Mouse (Mus musculus): ENCODE data around the gene Bax. TPM values are rescaled to one million over a fixed set of nuclear protein-coding genes. Genes with fewer than 3 reads are reported as not detected.

The Bax gene
- total RNA-seq, 4 experiments from 2014 or later, result 70.0 to 78.6 (median 73.2) TPM

DNA sequence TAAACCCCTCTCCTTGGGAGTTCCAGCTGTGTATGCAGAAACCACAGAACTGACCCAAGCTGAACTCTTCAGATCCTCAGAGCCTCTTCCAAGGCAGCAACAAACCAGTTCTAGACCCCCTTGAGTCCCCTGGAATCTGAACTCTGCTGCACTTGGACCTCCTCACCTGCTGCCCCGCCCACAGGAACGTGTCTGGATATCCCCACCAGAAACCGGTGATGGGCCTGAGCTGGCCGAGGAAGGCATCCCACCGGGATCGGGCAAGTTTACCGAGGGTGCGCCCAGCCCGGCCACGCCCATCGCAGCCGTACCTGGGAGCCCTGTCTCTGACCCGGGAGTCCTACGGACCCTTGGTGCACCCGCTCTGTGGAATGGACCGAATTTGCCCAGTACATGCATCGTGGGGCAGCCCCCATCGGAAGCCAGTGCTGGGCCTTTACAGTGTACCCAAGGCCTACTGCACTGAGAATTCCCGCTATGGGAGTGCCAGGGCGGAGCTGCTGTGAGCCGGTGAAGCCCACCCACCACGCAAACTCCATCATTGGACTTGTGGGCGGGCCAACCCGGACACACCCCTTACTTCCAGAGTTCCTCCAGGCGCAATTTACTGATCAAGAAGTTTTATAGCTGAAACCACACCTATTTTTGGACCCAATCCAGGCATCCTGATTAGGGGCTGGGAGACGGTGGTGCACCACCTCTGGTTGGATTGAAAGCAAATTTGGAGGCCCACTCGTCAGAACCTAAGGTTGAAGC, 46.7 kb downstream of the Bax start:
- no peak for DNase-seq (ENCODE audit: low spot score in 2 of 2)

DNA sequence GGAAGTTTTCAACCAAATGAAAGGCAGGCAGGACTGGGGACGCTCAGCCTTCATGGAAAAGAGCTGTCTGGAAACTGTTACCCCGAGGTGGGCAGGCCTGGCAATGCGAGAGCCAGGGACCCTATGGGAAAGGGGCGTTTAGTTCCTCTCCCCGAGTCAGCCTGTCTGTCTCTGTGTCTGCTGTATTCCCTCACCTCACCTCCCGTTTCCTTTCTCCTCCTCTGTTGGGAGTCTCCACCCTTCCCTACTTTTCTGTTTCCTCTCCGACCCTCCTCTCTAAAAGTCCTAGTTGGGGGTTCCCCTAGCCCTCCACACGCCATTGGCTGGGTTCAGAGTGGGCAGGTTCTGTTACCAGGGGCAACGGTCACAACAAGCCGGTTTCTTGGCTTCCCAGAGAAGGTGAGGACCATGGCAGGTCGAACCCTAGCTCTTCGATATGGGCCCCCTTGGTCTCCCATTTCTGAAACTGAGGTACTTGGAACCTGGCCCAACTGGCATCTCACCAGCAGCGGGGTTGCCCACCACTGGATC, 48.7 kb downstream of the Bax start:
- DNase-seq (ENCODE audit: low spot score in 2 of 2), result no peak

DNA sequence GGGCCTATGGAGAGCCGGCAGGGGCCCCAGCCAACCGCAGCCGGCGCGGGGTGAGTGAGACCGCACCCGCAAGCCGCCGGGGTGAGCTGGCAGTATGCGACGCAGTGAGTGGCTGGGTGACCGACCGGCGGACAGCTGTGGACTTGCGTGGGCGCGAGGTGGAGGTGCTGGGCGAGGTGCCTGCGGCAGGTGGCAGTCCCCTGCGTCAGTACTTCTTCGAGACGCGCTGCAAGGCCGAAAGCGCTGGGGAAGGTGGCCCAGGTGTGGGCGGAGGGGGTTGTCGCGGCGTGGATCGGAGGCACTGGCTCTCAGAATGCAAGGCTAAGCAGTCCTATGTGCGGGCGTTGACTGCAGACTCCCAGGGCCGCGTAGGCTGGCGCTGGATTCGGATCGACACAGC, 51.1 kb downstream of the Bax start:
- DNase-seq (ENCODE audit: low spot score in 2 of 2), result no peak

DNA sequence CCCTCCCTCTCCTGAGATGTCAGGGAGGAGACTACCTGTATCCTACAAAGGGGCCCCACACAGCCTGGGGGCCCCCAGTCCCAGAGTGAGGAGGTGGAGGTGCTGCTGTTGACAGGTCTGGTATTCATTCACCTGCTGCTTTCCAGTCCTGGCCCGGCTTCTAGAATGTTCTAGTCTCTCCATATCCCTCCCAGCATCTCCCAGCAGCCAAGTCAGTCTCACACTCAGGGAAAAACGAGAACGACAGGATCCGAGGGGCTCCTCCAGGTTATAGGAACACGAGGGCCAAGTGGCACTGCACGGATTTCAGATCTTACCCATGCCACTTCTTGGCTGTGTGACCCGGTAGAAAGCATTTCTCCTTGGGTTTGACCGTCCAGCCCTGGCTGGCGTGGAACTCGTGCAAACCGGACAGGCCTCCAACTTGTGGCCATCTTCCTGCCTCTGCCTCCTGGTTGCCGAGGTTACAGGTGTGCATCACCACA, 51.9 kb downstream of the Bax start:
- no peak for DNase-seq (ENCODE audit: low spot score in 2 of 2)

DNA sequence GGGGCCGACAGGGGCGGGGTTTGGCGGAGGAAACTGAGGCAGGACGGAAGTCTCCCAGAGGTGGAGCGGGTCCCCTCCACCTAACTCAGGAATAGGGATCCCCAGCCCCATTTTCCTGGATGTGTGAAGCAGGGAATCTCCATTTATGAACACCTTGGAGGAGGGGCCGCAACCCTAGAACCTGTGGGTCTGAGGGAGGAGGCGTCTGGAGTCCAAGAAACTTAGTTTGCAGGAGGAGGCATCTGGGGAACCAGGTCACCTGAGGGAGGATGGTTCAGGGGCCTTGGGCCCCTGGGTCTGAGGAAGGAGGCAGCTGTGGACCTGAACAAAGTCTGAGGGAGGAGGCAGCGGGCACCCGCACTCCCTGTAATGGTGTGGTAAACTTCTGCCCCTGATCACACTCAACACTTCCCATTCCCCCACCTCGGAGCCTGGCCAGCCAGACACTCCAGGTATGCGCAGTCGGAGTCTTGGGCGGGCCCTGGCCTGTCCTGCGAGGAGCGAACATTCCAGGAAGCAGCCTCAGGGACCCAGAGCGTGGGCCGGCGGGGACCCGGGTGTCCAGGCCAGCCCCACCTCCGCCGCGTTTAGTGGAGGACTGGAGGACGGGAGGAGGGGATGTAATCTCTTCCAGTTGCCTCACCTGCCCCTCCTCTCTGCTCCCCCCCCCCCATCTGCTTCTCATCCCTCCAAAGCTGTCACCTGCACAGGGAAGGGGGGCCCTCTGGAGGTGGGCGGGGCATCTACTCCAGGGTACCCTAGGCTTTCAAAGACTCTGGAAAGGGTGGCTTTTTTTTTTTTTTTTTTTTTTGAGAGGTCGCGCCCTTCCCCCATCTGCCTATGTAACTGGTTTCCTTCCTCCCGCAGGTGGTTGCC, 52.6 kb downstream of the Bax start:
- DNase-seq (ENCODE audit: low spot score in 2 of 2), result no peak

DNA sequence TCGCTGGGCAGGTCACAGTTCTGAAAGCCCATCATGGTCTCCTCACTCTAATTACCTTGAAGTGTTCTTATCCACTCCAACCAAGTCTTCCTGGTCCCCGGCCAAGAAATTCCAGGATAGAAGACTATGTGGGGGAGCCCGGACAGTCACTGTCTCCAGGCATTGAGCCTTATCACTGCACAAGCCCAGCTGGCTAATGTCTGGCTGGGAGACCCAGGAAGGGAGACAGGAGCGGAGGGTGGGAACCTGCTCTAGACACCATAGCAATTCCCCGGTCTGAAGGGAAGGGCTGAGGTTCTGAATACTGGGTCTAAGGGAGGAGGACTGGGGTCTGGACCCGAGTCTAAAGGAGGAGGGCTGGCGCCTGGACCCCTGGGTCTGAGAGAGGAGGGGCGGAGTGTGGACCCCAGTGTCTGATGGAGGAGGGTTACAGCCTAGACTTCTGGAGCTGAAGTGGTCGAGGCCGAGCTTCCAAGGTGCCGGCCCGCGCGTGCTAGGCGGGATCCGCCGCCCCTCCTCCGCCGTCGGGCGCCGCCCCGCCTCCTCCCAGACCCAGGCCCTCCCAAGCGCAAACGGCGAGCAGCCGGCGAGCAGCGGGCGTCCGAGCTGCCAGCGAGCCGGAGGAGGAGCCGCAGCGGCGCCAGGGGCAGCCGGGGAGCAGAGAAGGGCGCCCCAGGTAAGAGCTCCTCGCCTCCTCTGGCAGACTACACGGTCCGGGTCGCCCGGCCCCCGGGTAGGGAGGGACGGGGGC, 53.4 kb downstream of the Bax start, which contains the start of gene Ntf5:
TSS of gene Ntf5 (plus strand) at position 583 of the 751 bp plus-strand sequence.
- DNase-seq (ENCODE audit: low spot score in 2 of 2), result no peak

DNA sequence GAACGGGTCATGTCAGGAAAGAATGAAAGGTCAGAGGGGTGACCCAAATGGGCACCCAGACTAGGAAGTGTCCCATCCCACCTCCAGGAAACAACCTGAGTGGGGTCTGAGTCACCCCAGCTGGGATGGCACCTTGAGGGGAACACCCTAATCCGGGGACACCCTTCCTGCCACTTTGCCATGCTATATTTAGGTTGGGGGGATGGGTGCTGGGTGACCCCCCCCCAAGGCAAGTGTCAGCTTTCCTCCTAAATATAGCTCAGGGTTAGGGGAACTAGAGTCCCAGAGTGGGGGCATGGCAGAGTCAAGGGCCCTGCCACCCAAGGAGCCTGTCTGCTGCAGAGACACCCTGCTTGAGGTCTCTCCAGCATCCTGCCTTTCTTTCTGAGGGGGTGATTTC, 54.3 kb downstream of the Bax start:
- no peak for DNase-seq (ENCODE audit: low spot score in 2 of 2)

Small RNA genes within 50 kb of the gene (microRNA-seq; reads per million reads assigned to microRNA genes)
- gene Gm22133, result 0 reads per million in 2 experiments

Other genes with a start within 250 kb of the Bax start
- 10 to 100 TPM in 2 of 4 experiments, 1 to 10 TPM in 2; 6.3 to 34.1 (median 18.1) TPM for gene Cd37, start 227.8 kb downstream of the Bax start, total RNA-seq (2022)
- gene Slc6a16, start 225.8 kb downstream of the Bax start, total RNA-seq (2022), result 1 to 10 TPM; 1.9 to 3.4 (median 2.6) TPM
- gene Slc6a21, start 189.4 kb downstream of the Bax start, total RNA-seq (2022), result not detected
- 10 to 100 TPM; 16.0 to 25.6 (median 19.4) TPM for gene Trpm4, start 133.1 kb downstream of the Bax start, total RNA-seq (2022)
- under 1 TPM in 2 of 4 experiments, not detected in 2; 0.21 to 0.39 TPM for gene Hrc, start 131.6 kb downstream of the Bax start, total RNA-seq (2022)
- gene Ppfia3, start 99.9 kb downstream of the Bax start, total RNA-seq (2022), result 100 to 1,000 TPM; 123 to 143 (median 133) TPM
- 100 to 1,000 TPM; 131 to 156 (median 140) TPM for gene Lin7b, start 96.3 kb downstream of the Bax start, total RNA-seq (2022)
- 100 to 1,000 TPM; 387 to 503 (median 439) TPM for gene Snrnp70, start 71.2 kb downstream of the Bax start, total RNA-seq (2022)
- gene Kcna7, start 61.2 kb downstream of the Bax start, total RNA-seq (2022), result under 1 TPM in 1 of 4 experiments, not detected in 3; 0.14 TPM
- gene Ntf5, start 53.2 kb downstream of the Bax start, total RNA-seq (2022), result under 1 TPM in 3 of 4 experiments, not detected in 1; 0.31 to 0.39 (median 0.31) TPM
- under 1 TPM in 1 of 4 experiments, not detected in 3; 0.52 TPM for gene Lhb, start 46.1 kb downstream of the Bax start, total RNA-seq (2022)
- 10 to 100 TPM; 16.0 to 23.3 (median 20.2) TPM for gene Gys1, start 32.1 kb downstream of the Bax start, total RNA-seq (2022)
- 10 to 100 TPM; 31.7 to 38.7 (median 35.4) TPM for gene Ruvbl2, start 28.8 kb downstream of the Bax start, total RNA-seq (2022)
- gene Ftl1, start 7.0 kb downstream of the Bax start, total RNA-seq (2022), result 100 to 1,000 TPM; 176 to 331 (median 227) TPM
- gene Tulp2, start 15.0 kb upstream of the Bax start, total RNA-seq (2022), result not detected
- gene Gm45808, start 19.9 kb upstream of the Bax start, total RNA-seq (2022), result 1 to 10 TPM in 1 of 4 experiments, not detected in 3; 2.0 TPM
- gene Dhdh, start 21.9 kb upstream of the Bax start, total RNA-seq (2022), result 1 to 10 TPM; 5.6 to 6.3 (median 6.2) TPM
- gene Nucb1, start 43.5 kb upstream of the Bax start, total RNA-seq (2022), result 100 to 1,000 TPM; 101 to 135 (median 117) TPM
- gene Ppp1r15a, start 59.4 kb upstream of the Bax start, total RNA-seq (2022), result 10 to 100 TPM; 15.2 to 24.6 (median 19.0) TPM
- gene Plekha4, start 59.4 kb upstream of the Bax start, total RNA-seq (2022), result 1 to 10 TPM in 3 of 4 experiments, under 1 TPM in 1; 0.80 to 1.9 (median 1.5) TPM
- not detected for gene Hsd17b14, start 88.0 kb upstream of the Bax start, total RNA-seq (2022)
- gene Bcat2, start 103.3 kb upstream of the Bax start, total RNA-seq (2022), result 10 to 100 TPM; 23.2 to 33.0 (median 29.9) TPM
- gene Fgf21, start 148.6 kb upstream of the Bax start, total RNA-seq (2022), result not detected
- under 1 TPM in 3 of 4 experiments, not detected in 1; 0.20 to 0.28 (median 0.21) TPM for gene Fut1, start 150.4 kb upstream of the Bax start, total RNA-seq (2022)
- gene Izumo1, start 154.9 kb upstream of the Bax start, total RNA-seq (2022), result under 1 TPM in 3 of 4 experiments, not detected in 1; 0.14 to 0.27 (median 0.22) TPM
- 1 to 10 TPM; 5.8 to 7.5 (median 6.6) TPM for gene Rasip1, start 160.6 kb upstream of the Bax start, total RNA-seq (2022)
- gene Mamstr, start 173.1 kb upstream of the Bax start, total RNA-seq (2022), result 1 to 10 TPM; 1.5 to 4.4 (median 2.4) TPM
- gene Fut2, start 199.5 kb upstream of the Bax start, total RNA-seq (2022), result under 1 TPM in 3 of 4 experiments, not detected in 1; 0.20 to 0.27 (median 0.23) TPM
- gene Ntn5, start 217.1 kb upstream of the Bax start, total RNA-seq (2022), result 10 to 100 TPM in 3 of 4 experiments, 1 to 10 TPM in 1; 9.1 to 13.5 (median 11.6) TPM
- gene Sec1, start 227.5 kb upstream of the Bax start, total RNA-seq (2022), result 1 to 10 TPM; 1.6 to 4.6 (median 3.3) TPM
- gene Car11, start 232.9 kb upstream of the Bax start, total RNA-seq (2022), result 100 to 1,000 TPM; 158 to 230 (median 187) TPM
- 100 to 1,000 TPM in 2 of 4 experiments, 10 to 100 TPM in 2; 76.7 to 136 (median 109) TPM for gene Dbp, start 238.2 kb upstream of the Bax start, total RNA-seq (2022)
- gene Rpl18, start 248.6 kb upstream of the Bax start, total RNA-seq (2022), result 100 to 1,000 TPM; 385 to 434 (median 409) TPM